Mouse (Mus musculus) CH12.LX (cell line): ENCODE results near the gene Unc5cl.

ENCODE experiments used
- CTCF ChIP-seq, 2 experiments: IDR thresholded peaks in 1 of 2; conservative IDR thresholded peaks in 1 of 2; 2 replicates each; pipeline ENCODE4 v1.5.1; 2011 to 2012; ENCODE audit warnings: low read depth in 2 of 2, low read length in 2 of 2, improper control_type of control experiment in 1 of 2, inconsistent platforms in 1 of 2, mild to moderate bottlenecking in 1 of 2, moderate library complexity in 1 of 2
- E2F4 ChIP-seq: IDR thresholded peaks from 2 replicates; pipeline ENCODE4 v1.6.1; 2011; ENCODE audit warnings: low read depth, low read length, improper control_type of control experiment; ENCODE audit not compliant: insufficient replicate concordance
- EP300 ChIP-seq: IDR thresholded peaks from 2 replicates; pipeline ENCODE4 v1.6.1; 2011; ENCODE audit warnings: low read length, improper control_type of control experiment
- HCFC1 ChIP-seq: IDR thresholded peaks from 2 replicates; pipeline ENCODE4 v1.6.1; 2012; ENCODE audit warnings: low read depth, mild to moderate bottlenecking, inconsistent platforms, low read length, improper control_type of control experiment
- MEF2A ChIP-seq: IDR thresholded peaks from 2 replicates; pipeline ENCODE4 v1.6.1; 2014; ENCODE audit warnings: low read depth, mild to moderate bottlenecking, inconsistent platforms, low read length, improper control_type of control experiment, borderline replicate concordance
- POLR2A ChIP-seq: IDR thresholded peaks from 2 replicates; pipeline ENCODE4 v1.6.1; 2011; ENCODE audit warnings: low read depth, mild to moderate bottlenecking, improper control_type of control experiment, low read length
- SIN3A ChIP-seq: IDR thresholded peaks from 2 replicates; pipeline ENCODE4 v1.6.1; 2012; ENCODE audit warnings: low read length, improper control_type of control experiment, inconsistent platforms
- ZKSCAN1 ChIP-seq: IDR thresholded peaks from 2 replicates; pipeline ENCODE4 v1.6.1; 2012; ENCODE audit warnings: low read depth, inconsistent platforms, low read length, improper control_type of control experiment, borderline replicate concordance
- ZMIZ1 ChIP-seq: IDR thresholded peaks from 2 replicates; pipeline ENCODE4 v1.6.1; 2012; ENCODE audit warnings: low read depth, mild to moderate bottlenecking, inconsistent platforms, low read length, improper control_type of control experiment

GRCm38 (mm10) chr17:48408526-48409291 is 46.0 kb upstream of the Unc5cl start:
- no peak for TF ChIP-seq MEF2A
- TF ChIP-seq SIN3A, result peak; percentile 77
- peak; percentile 18; the same call in 1 of the 2 replicates for TF ChIP-seq EP300
- no peak for TF ChIP-seq ZKSCAN1
- TF ChIP-seq E2F4, result no peak
- peak; percentile 45; the same call in 1 of the 2 replicates for TF ChIP-seq HCFC1
- peak; percentile 35 for TF ChIP-seq ZMIZ1
- TF ChIP-seq POLR2A, result peak; percentile 1; the same call in 1 of the 2 replicates
- no peak for TF ChIP-seq CTCF (conservative IDR thresholded peaks at IDR 0.05 in 1 of 2, IDR thresholded peaks at IDR 0.05 in 1 of 2; ENCODE audit: low read depth in 2 of 2, low read length in 2 of 2)
